Mouse (Mus musculus) ES-E14 (cell line): ENCODE data around the gene Ppie. TPM values are rescaled to one million over a fixed set of nuclear protein-coding genes. Genes with fewer than 3 reads are reported as not detected.

Source experiments
- DNase-seq: peaks from one replicate; pipeline ENCODE4 v3.0.0-alpha.2; 2013; ENCODE audit warnings: low read depth, low spot score
- H3K27ac ChIP-seq: 2 replicates; pipeline ENCODE4 v1.5.1; 2012; ENCODE audit warnings: low read depth, mild to moderate bottlenecking, low read length, moderate library complexity, mixed read lengths; ENCODE audit not compliant: poor library complexity, insufficient read depth, severe bottlenecking
- H3K36me3 ChIP-seq: 2 replicates; pipeline ENCODE4 v1.6.1; 2012; ENCODE audit warnings: mild to moderate bottlenecking, low read length, moderate library complexity, mixed read lengths; ENCODE audit not compliant: control insufficient read depth, poor library complexity, insufficient read depth, severe bottlenecking
- H3K4me1 ChIP-seq, 2 experiments: fragments of 150-350 bp in 1 of 2; sonication (generic) in 1 of 2; 2 replicates each; pipeline ENCODE4 v1.6.1; 2012; ENCODE audit warnings: low read length in 2 of 2, mild to moderate bottlenecking in 1 of 2, mixed read lengths in 1 of 2; ENCODE audit not compliant: control insufficient read depth in 2 of 2, insufficient read depth in 2 of 2, poor library complexity in 1 of 2
- H3K4me3 ChIP-seq, 2 experiments: fragments of 150-350 bp in 1 of 2; sonication (generic) in 1 of 2; 2 replicates each; pipeline ENCODE4 v1.5.1; 2012; ENCODE audit warnings: low read length in 2 of 2, low read depth in 1 of 2, mild to moderate bottlenecking in 1 of 2, mixed read lengths in 1 of 2; ENCODE audit not compliant: insufficient read depth in 1 of 2, poor library complexity in 1 of 2, severe bottlenecking in 1 of 2
- H3K9ac ChIP-seq: 2 replicates; pipeline ENCODE4 v1.6.1; 2012; ENCODE audit warnings: low read depth, mild to moderate bottlenecking, low read length, mixed read lengths; ENCODE audit not compliant: poor library complexity, insufficient read depth, severe bottlenecking
- H3K9me3 ChIP-seq: fragments of 150-350 bp; sonication (generic); 2 replicates; pipeline ENCODE4 v1.6.1; 2012; ENCODE audit warnings: low read depth, mild to moderate bottlenecking, low read length; ENCODE audit not compliant: control insufficient read depth, insufficient read depth
- CHD2 ChIP-seq: IDR thresholded peaks from 2 replicates; pipeline ENCODE4 v1.6.1; 2014; ENCODE audit warnings: mild to moderate bottlenecking, low read depth, low read length, inconsistent platforms
- HCFC1 ChIP-seq: IDR thresholded peaks from 2 replicates; pipeline ENCODE4 v1.6.1; 2012; ENCODE audit warnings: low read length, inconsistent platforms, borderline replicate concordance; ENCODE audit not compliant: insufficient read depth
- MAFK ChIP-seq: IDR thresholded peaks from 2 replicates; pipeline ENCODE4 v1.6.1; 2014; ENCODE audit warnings: mild to moderate bottlenecking, low read depth, low read length, inconsistent platforms; ENCODE audit not compliant: insufficient read depth
- ZC3H11A ChIP-seq: IDR thresholded peaks from 2 replicates; pipeline ENCODE4 v1.6.1; 2012; ENCODE audit warnings: low read depth, mild to moderate bottlenecking, inconsistent platforms, low read length, borderline replicate concordance
- ZNF384 ChIP-seq: IDR thresholded peaks from 2 replicates; pipeline ENCODE4 v1.6.1; 2012; ENCODE audit warnings: low read depth, low read length, inconsistent platforms
- in situ Hi-C, 2 experiments: fragments of 600-800 bp; cut with MboI; formaldehyde crosslinking; loops; one replicate each; pipeline ENCODE4 v1.15.1; 2025; ENCODE audit warnings: low sequenced_read_pairs in 2 of 2, inconsistent platforms in 1 of 2; ENCODE audit not compliant: unreplicated experiment in 2 of 2
- total RNA-seq: library from RNA; depleted of rRNA; stranded (reverse); fragments of 300-350 nt; gene quantifications from 2 replicates; pipeline ENCODE4 v1.2.3, GENCODE M21; 2012

The Ppie gene
- total RNA-seq, 1 experiment: 77.1 TPM

DNA sequence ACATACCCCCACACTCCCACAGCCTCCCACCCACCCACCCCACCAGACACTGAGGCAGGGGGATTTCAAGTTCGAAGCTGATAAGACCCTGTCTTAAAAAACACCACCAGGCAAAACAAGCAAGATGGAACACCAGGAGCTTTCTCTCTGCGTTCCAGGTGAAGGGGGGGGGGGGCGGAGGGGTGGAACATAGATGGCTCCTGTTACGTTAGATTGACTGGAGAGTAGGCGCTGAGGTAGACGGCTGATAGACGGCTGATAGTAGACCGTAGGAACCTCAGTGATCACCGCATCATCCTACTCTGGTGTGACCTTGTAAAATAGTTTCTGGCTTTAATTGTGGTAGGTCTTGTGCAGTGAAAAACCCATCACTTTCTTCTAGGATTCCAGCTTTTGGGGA is 45.9 kb downstream of the Ppie start:
- no peak for TF ChIP-seq ZNF384
- TF ChIP-seq HCFC1: no peak

DNA sequence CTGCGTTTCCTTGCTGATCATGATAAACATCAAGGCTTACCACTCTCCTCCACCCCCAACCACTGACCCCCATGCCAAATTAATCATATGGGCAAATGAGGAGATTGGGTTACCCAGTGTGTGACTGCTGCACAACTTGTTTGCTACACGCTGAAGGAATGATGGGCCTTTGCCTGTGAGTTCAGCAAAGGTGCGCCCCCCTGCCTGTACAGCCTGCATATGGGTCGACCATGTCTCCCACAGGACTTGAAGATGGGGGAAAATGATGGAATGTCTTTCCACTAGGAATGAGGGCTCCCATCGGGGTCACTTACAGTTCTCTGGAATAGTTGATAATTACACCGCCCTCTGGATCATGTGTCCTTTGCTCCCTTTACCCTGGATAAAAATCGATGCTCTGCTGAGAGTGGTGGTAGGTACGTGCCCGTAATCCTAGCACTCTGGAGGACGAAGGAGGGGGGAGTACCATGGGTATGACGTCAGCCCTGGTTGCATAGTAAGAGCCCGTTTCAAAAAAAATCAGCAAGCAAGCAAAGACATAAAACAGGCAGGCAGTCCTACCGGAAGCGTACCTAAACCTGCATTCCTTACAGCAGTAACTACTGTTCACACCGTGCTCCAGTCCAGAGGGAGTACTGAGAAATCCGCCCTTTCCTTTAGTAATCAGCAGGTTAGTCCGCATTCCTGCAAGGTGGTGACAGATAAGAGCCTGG is 46.5 kb downstream of the Ppie start:
- Histone ChIP-seq H3K9ac (no peak overlapping the region), H3K36me3 (no peaks in the 10 kb centered on the region), H3K4me1 (peaks cover 0 to 6% of the 10 kb centered on the region in 2 experiments; a peak in 1 of 4 replicates), H3K9me3 (no peaks in the 10 kb centered on the region), H3K4me3 (0 out of 4 replicates have a peak overlapping the region, but pooled peaks of 1 of the 2 experiments have one; percentile 8), H3K27ac (no peak overlapping the region)
- no peak for TF ChIP-seq HCFC1
- TF ChIP-seq ZNF384: no peak
- TF ChIP-seq MAFK: no peak
- no peak for TF ChIP-seq CHD2
- TF ChIP-seq ZC3H11A: no peak
- DNase-seq: no peak
- in situ Hi-C loops: loop anchor here in 1 of 2 experiments (25.0 kb wide), 1 partner anchor 181 kb away; no protein-coding TSS in a partner anchor

More for the DNA sequence above, 45.9 kb downstream of the Ppie start:
- no peak overlapping the region for H3K4me3 ChIP-seq
- H3K36me3 ChIP-seq: no peaks in the 10 kb centered on the region
- DNase-seq: no peak
- no peaks in the 10 kb centered on the region for H3K9me3 ChIP-seq
- H3K27ac ChIP-seq: no peak overlapping the region
- H3K9ac ChIP-seq: no peak overlapping the region
- in situ Hi-C loops: loop anchor here in 1 of 2 experiments (25.0 kb wide), 1 partner anchor 182 kb away; no protein-coding TSS in a partner anchor
- H3K4me1 ChIP-seq: peaks cover 0 to 6% of the 10 kb centered on the region in 2 experiments; a peak in 1 of 4 replicates

DNA sequence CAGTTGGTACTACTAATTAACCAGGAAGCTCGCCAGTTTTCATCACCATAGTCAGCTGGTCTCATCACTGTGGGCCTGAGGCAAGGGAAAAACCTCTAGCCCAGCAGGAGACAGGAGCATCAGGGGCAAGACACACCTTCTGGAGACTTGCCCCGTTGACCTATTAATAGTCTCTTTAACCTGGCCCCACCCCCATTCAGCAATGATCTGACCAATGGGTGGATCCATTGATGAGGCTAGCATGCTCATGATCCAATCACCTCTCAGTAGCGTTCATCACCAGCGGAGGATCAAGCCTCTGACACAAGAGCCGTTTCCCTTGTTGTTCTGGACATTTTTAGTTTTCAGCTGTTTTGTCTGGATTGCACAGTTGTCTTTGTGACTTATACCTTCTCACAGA is 47.1 kb downstream of the Ppie start:
- Histone ChIP-seq H3K36me3 (no peaks in the 10 kb centered on the region), H3K4me1 (peaks cover 0 to 6% of the 10 kb centered on the region in 2 experiments; a peak in 1 of 4 replicates), H3K9me3 (no peaks in the 10 kb centered on the region), H3K27ac (no peak overlapping the region), H3K4me3 (0 out of 4 replicates have a peak overlapping the region, but pooled peaks of 1 of the 2 experiments have one; percentile 8), H3K9ac (no peak overlapping the region)
- in situ Hi-C loops: loop anchor here in 1 of 2 experiments (25.0 kb wide), 1 partner anchor 180 kb away; no protein-coding TSS in a partner anchor
- peak; percentile 51 for DNase-seq
- TF ChIP-seq HCFC1 (no peak), ZC3H11A (no peak), MAFK (no peak), ZNF384 (no peak), CHD2 (no peak)

DNA sequence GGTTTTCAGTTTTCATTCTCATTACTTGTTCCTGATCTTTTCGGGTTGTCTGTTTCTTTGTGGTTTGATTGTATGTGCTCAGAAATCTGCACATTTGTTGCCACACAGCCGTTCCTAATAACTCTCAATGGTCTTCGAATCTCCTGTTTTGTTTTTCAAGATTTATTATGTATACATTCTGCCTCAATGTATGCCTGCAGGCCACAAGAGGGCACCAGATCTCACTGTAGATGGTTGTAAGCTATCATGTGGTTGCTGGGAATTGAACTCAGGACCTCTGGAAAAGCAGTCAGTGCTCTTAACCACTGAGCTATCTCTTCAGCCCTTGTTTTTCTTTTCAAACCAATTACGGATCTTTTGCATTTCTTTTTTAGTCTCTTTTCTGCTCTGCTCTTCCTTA is 53.4 kb downstream of the Ppie start:
- H3K36me3 ChIP-seq: no peaks in the 10 kb centered on the region
- H3K27ac ChIP-seq: no peak overlapping the region
- TF ChIP-seq ZNF384 (no peak), HCFC1 (no peak), MAFK (no peak), CHD2 (no peak), ZC3H11A (no peak)
- no peak overlapping the region for H3K9ac ChIP-seq
- H3K4me1 ChIP-seq: no peaks in the 10 kb centered on the region
- no peak for DNase-seq
- no peaks in the 10 kb centered on the region for H3K9me3 ChIP-seq
- no peak overlapping the region for H3K4me3 ChIP-seq
- in situ Hi-C loops: loop anchor here (10.0 to 25.0 kb wide), 3 partner anchors 92 to 174 kb away; partner anchors contain the start of gene Mycl (in 1 of the 2)
